Mouse (Mus musculus) liver, postnatal 0 days (tissue): ENCODE results near the gene Alkbh7. TPM values are rescaled to one million over a fixed set of nuclear protein-coding genes. Genes with fewer than 3 reads are reported as not detected.

Experiments
- ATAC-seq: fragments of 200-750 bp; cut with Nextera tagmentation; 2 replicates; pipeline ENCODE4 v1.8.0; 2017; ENCODE audit warnings: mild to moderate bottlenecking, moderate library complexity
- DNase-seq: peaks from one replicate; pipeline ENCODE4 v3.0.0-alpha.2; 2016
- H3K27ac ChIP-seq: fragments of 300-500 bp; sonication (generic); 2 replicates; pipeline ENCODE4 v1.5.1; 2014; ENCODE audit warnings: antibody characterized with exemption, moderate library complexity, mild to moderate bottlenecking, low read depth
- H3K27me3 ChIP-seq: fragments of 300-500 bp; sonication (generic); 2 replicates; pipeline ENCODE4 v1.6.1; 2014; ENCODE audit warnings: low read length, control low read depth, mixed read lengths; ENCODE audit not compliant: insufficient read depth
- H3K36me3 ChIP-seq: fragments of 300-500 bp; sonication (generic); replicated peaks from 2 replicates; pipeline ENCODE4 v1.6.1; 2014; ENCODE audit warnings: mild to moderate bottlenecking, control low read depth, low read length, moderate library complexity, mixed read lengths; ENCODE audit not compliant: insufficient read depth
- H3K4me1 ChIP-seq: fragments of 300-500 bp; sonication (generic); 2 replicates; pipeline ENCODE4 v1.6.1; 2014; ENCODE audit warnings: antibody characterized with exemption, mild to moderate bottlenecking, control low read depth; ENCODE audit not compliant: insufficient read depth
- H3K4me2 ChIP-seq: fragments of 300-500 bp; sonication (generic); 2 replicates; pipeline ENCODE4 v1.6.1; 2014; ENCODE audit warnings: low read depth, mild to moderate bottlenecking, low read length, moderate library complexity, mixed read lengths
- H3K4me3 ChIP-seq: fragments of 300-500 bp; sonication (generic); 2 replicates; pipeline ENCODE4 v1.5.1; 2014; ENCODE audit warnings: low read depth, low read length
- H3K9ac ChIP-seq: fragments of 300-500 bp; sonication (generic); replicated peaks from 2 replicates; pipeline ENCODE4 v1.6.1; 2014; ENCODE audit warnings: mild to moderate bottlenecking, moderate library complexity
- H3K9me3 ChIP-seq: fragments of 300-500 bp; sonication (generic); 2 replicates; pipeline ENCODE4 v1.6.1; 2016; ENCODE audit warnings: mild to moderate bottlenecking, control low read depth, low read length, mixed read lengths
- CTCF ChIP-seq: sonication (generic); IDR thresholded peaks from 2 replicates; pipeline ENCODE4 v1.5.1; 2016; ENCODE audit warnings: antibody characterized with exemption, low read depth
- EP300 ChIP-seq: IDR thresholded peaks from 2 replicates; pipeline ENCODE4 v1.6.1; 2016; ENCODE audit warnings: antibody characterized with exemption, low read depth, mild to moderate bottlenecking
- WGBS: fragments of 180-500 bp; shearing (Covaris S2); extraction: QIAGEN DNeasy Blood & Tissue Kit; methylation state at CpG from one replicate; pipeline ENCODE4 v1.1.7; 2014; ENCODE audit not compliant: insufficient replicate concordance; 5-methylcytosine and 5-hydroxymethylcytosine counted together
- polyA plus RNA-seq: library from polyadenylated mRNA; unstranded; fragments of >200 nt; fragmentation: Nextera tagmentation; extraction: Ambion mirVana; gene quantifications from 2 replicates; pipeline ENCODE4 v1.2.1, GENCODE M21; 2015

Gene Alkbh7
- polyA plus RNA-seq, 1 experiment from 2014 or later = 23.9 TPM

- Histone ChIP-seq H3K9ac (no peak overlapping the region), H3K36me3 (no peaks in the 10 kb centered on the region), H3K27ac (no peak overlapping the region), H3K27me3 (no peaks in the 10 kb centered on the region), H3K4me1 (0 out of 2 replicates have a peak, but pooled peaks cover 4% of the 10 kb centered on the region), H3K4me3 (no peak overlapping the region), H3K4me2 (no peak overlapping the region), H3K9me3 (no peaks in the 10 kb centered on the region)
- WGBS = 65% methylated on average over 9 of the region's 9 CpGs
- ATAC-seq (no peak), DNase-seq (no peak)
- TF ChIP-seq CTCF (no peak), EP300 (no peak)
These were observed 12.3 kb upstream of the Alkbh7 start for GRCm38 (mm10) chr17:56984886-56985285.

DNA sequence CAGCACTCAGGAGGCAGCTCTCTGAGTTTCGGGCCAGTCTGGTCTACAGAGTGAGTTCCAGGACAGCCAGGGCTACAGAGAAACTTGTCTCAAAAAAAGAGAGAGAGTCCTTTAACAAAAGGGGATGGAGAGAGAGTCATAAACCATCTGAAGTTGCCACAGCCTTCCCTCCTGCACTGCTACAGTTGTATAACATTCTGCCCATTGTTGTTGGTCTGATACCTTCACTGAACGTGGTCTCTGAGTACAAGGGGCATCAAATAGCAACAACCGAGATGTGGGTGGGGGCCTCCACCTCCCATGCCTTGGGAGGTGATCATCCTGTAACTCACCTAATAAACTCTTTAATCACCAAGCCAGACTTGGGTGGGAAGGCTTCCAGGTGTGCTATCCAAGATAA is 11.5 kb upstream of the Alkbh7 start:
- WGBS = 73% methylated on average over 3 of the region's 3 CpGs
- Histone ChIP-seq H3K4me2 (no peak overlapping the region), H3K36me3 (no peaks in the 10 kb centered on the region), H3K9ac (no peak overlapping the region), H3K4me3 (no peak overlapping the region), H3K4me1 (peaks cover 5% of the 10 kb centered on the region; the same call in 1 of the 2 replicates), H3K27ac (no peak overlapping the region), H3K9me3 (no peaks in the 10 kb centered on the region), H3K27me3 (no peaks in the 10 kb centered on the region)
- ATAC-seq (no peak), DNase-seq (no peak)
- TF ChIP-seq EP300 (no peak), CTCF (no peak)

DNA sequence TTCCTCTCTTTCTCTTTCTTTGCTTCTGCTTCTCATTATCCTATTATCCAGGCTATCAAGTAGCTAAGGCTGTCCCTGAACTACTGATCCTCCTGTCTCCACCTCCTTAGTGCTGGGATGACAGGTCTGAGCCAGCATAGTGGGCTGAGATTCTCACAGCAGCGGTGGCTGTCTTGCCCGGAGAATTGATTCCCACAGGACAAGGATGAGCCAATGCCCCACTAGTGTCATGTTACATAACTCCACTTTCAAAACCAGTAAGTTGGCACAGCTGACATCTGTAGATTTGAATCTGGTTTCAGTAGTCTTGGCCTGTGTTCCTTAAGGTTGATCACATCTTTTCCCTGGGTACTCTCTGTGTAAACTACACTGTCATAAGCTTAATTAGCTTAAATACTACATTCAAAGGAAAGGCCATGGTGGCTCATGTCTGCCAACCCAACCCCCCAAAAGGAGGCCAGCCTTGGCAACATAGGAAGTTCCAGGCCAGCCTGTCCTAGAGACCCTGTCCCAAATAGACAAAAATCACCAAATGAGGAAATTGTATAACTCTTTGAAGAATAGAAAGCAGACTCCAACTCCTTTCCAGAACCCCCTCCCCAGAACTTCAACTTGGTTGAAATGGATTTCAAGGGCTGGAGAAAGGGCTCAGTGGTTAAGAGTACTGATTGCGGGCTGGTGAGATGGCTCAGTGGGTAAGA is 10.9 kb upstream of the Alkbh7 start:
- H3K9ac ChIP-seq = no peak overlapping the region

DNA sequence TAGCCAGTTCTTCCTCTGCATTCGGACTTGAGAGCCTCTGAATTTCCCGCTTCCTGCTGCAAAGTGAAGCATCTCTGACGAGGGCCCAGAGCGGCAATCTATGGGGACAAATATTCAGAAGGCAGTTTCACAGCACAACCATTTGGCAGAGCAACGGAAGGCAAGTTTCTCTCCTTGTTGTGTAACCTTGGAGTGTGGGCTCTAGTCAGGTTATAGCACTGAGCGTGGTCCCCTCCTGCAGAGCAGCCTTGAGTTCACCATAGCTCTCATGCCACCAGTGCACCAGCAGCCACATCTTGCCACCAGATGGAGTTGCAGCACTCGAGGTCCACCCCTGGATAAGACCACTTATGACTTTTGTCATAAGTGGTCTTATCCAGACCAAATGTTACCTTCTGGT is 8.7 kb upstream of the Alkbh7 start:
- 73% methylated on average over 7 of the region's 7 CpGs for WGBS
- Histone ChIP-seq H3K27ac (no peak overlapping the region), H3K4me3 (no peak overlapping the region), H3K9me3 (no peaks in the 10 kb centered on the region), H3K27me3 (no peaks in the 10 kb centered on the region), H3K4me2 (no peak overlapping the region), H3K4me1 (peaks cover 11% of the 10 kb centered on the region; the same call in 1 of the 2 replicates), H3K9ac (no peak overlapping the region), H3K36me3 (peaks cover 14% of the 10 kb centered on the region)
- no peak for TF ChIP-seq CTCF
- no peak for TF ChIP-seq EP300
- DNase-seq = no peak
- ATAC-seq = no peak

More for the DNA sequence above, 10.9 kb upstream of the Alkbh7 start:
- Histone ChIP-seq H3K9me3 (no peaks in the 10 kb centered on the region), H3K36me3 (no peaks in the 10 kb centered on the region), H3K4me1 (peaks cover 11% of the 10 kb centered on the region; the same call in 1 of the 2 replicates), H3K27ac (no peak overlapping the region), H3K4me2 (no peak overlapping the region), H3K4me3 (no peak overlapping the region), H3K27me3 (no peaks in the 10 kb centered on the region)
- no peak for TF ChIP-seq EP300
- TF ChIP-seq CTCF = no peak
- DNase-seq = no peak
- ATAC-seq = no peak
- 82% methylated on average over 3 of the region's 3 CpGs for WGBS

GRCm38 (mm10) chr17:56988921-56989430 is 8.2 kb upstream of the Alkbh7 start:
- Histone ChIP-seq H3K36me3 (peaks cover 18% of the 10 kb centered on the region), H3K9me3 (no peaks in the 10 kb centered on the region), H3K4me3 (peak overlapping the region; percentile 71; the same call in 1 of the 2 replicates), H3K27ac (peak overlapping the region; percentile 69; the same call in 1 of the 2 replicates), H3K27me3 (no peaks in the 10 kb centered on the region), H3K9ac (peak overlapping the region; percentile 64; the same call in 1 of the 2 replicates), H3K4me1 (peaks cover 11% of the 10 kb centered on the region; the same call in 1 of the 2 replicates), H3K4me2 (peak overlapping the region; percentile 78)
- DNase-seq (no peak), ATAC-seq (no peak)
- TF ChIP-seq CTCF = peak; percentile 27; the same call in 1 of the 2 replicates
- TF ChIP-seq EP300 = no peak
- whole genome bisulfite sequencing = 64% methylated on average over 7 of the region's 7 CpGs

DNA sequence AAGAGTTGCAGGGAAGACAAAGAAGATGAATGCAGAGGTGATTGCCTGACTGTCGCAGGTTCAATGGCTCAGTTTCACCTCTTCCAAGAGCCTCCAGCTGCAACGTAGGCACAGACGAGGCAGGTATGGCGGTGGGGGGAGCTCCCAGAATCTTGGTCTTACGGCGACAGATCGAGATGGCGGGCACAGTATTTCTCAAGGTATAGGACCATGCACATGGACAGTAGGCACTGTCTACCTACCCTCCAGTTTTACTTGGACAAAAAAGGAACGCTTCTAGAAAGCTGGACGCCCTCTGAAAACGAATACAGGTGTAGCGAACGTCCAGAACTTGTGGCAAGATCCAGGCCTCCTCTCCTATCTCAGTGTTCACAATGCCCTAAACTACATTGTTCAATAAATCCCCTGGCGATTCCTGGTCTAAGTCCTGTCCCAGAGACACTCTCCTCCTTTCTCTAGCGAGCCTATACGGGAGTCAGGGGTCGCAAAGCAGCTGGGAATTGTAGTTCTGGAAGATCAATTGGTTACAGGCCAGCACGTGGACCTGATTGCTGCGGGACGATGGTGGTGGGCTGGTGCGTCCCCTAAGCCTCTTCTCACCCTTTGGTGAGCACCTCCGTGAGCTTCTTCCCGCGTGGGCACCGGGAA is 7.5 kb upstream of the Alkbh7 start:
- WGBS = 2% methylated on average over 25 of the region's 25 CpGs
- H3K27me3 ChIP-seq = no peaks in the 10 kb centered on the region
- H3K36me3 ChIP-seq = peaks cover 22% of the 10 kb centered on the region
- H3K9me3 ChIP-seq = no peaks in the 10 kb centered on the region
- peak overlapping the region; percentile 78 for H3K4me2 ChIP-seq
- peak overlapping the region; percentile 69 for H3K27ac ChIP-seq
- peak overlapping the region; percentile 64 for H3K9ac ChIP-seq
- DNase-seq (no peak), ATAC-seq (peak; percentile 91)
- H3K4me3 ChIP-seq = peak overlapping the region; percentile 71
- TF ChIP-seq EP300 = no peak
- TF ChIP-seq CTCF = no peak
- H3K4me1 ChIP-seq = peaks cover 11% of the 10 kb centered on the region; the same call in 1 of the 2 replicates
